Comparison of ENCODE assay signal across 13 mouse cellular contexts in genomic region chr2:10009671-10010254, GRCm38 (mm10). TPM values are rescaled to one million over a fixed set of nuclear protein-coding genes. Genes with fewer than 3 reads are reported as not detected.
A peak's percentile ranks its signal among the peaks of the same experiment; 100 is the strongest.
DNase-seq lines count a peak whose midpoint lies in the region; ATAC-seq and TF ChIP-seq lines count a peak whose summit lies in the region.
"Had no signal": no experiment of that assay in that cellular context is flagged by ENCODE, and none has a peak within 500 bp of the region (broad histone marks: within the 10 kb centered on the region; RNA-seq: fewer than 3 reads in every experiment).

No protein-coding gene starts in this region.

- no peaks in the 10 kb centered on the region for H3K27me3 ChIP-seq in forebrain, embryonic 16.5 days (replicated peaks; ENCODE audit: control insufficient read depth, insufficient read depth, low read length)
- H3K27me3 ChIP-seq in forebrain, embryonic 11.5 days (ENCODE audit: control insufficient read depth, insufficient read depth, low read length): no peaks in the 10 kb centered on the region
- H3K27me3 ChIP-seq in liver, postnatal 0 days (ENCODE audit: insufficient read depth, low read length): no peaks in the 10 kb centered on the region
- no peaks in the 10 kb centered on the region for H3K27me3 ChIP-seq in liver, embryonic 12.5 days (replicated peaks)
- H3K27me3 ChIP-seq: CH12.LX; heart, embryonic 13.5 days; megakaryocyte, embryonic 14.5 days; neural tube, embryonic 13.5 days had no signal

- no peaks in the 10 kb centered on the region for H3K9me3 ChIP-seq in forebrain, embryonic 16.5 days (ENCODE audit: control insufficient read depth, low read length)
- no peaks in the 10 kb centered on the region for H3K9me3 ChIP-seq in forebrain, embryonic 11.5 days (ENCODE audit: control insufficient read depth, low read length)
- H3K9me3 ChIP-seq in liver, postnatal 0 days (ENCODE audit: low read length): no peaks in the 10 kb centered on the region
- no peaks in the 10 kb centered on the region for H3K9me3 ChIP-seq in liver, embryonic 12.5 days (replicated peaks)
- H3K9me3 ChIP-seq: heart, embryonic 13.5 days; limb, embryonic 10.5 days; megakaryocyte, embryonic 14.5 days; neural tube, embryonic 13.5 days had no signal

- no peaks in the 10 kb centered on the region for H3K36me3 ChIP-seq in forebrain, embryonic 16.5 days (ENCODE audit: control insufficient read depth, insufficient read depth)
- H3K36me3 ChIP-seq in forebrain, embryonic 11.5 days (ENCODE audit: control insufficient read depth, insufficient read depth, low read length): no peaks in the 10 kb centered on the region
- H3K36me3 ChIP-seq in liver, postnatal 0 days (replicated peaks; ENCODE audit: insufficient read depth, low read length): no peaks in the 10 kb centered on the region
- H3K36me3 ChIP-seq in liver, embryonic 12.5 days: no peaks in the 10 kb centered on the region
- H3K36me3 ChIP-seq: heart, embryonic 13.5 days; limb, embryonic 10.5 days; neural tube, embryonic 13.5 days had no signal

- ATAC-seq in forebrain, embryonic 16.5 days: peak; percentile 52
- no peak for ATAC-seq in forebrain, embryonic 11.5 days (replicated peaks; ENCODE audit: low FRiP score)
- ATAC-seq in liver, postnatal 0 days: peak; percentile 73
- ATAC-seq in liver, embryonic 12.5 days: no peak
- ATAC-seq in megakaryocyte progenitor cell, adult 5-6 weeks (replicated peaks; ENCODE audit: poor library complexity): peak; percentile 11; the same call in 1 of the 2 replicates

- WGBS in forebrain, embryonic 16.5 days: 78% methylated on average over 13 of the region's 13 CpGs
- WGBS in forebrain, embryonic 11.5 days: 85% methylated on average over 13 of the region's 13 CpGs
- 75% methylated on average over 13 of the region's 13 CpGs for WGBS in liver, postnatal 0 days (ENCODE audit: insufficient replicate concordance)
- WGBS in liver, embryonic 12.5 days (ENCODE audit: insufficient replicate concordance): 77% methylated on average over 13 of the region's 13 CpGs

- no peak for TF ChIP-seq CTCF in liver, postnatal 0 days (IDR thresholded peaks at IDR 0.05; ENCODE audit: low read depth)

- no peak for TF ChIP-seq EP300 in liver, postnatal 0 days (IDR thresholded peaks at IDR 0.05; ENCODE audit: low read depth)

- H3K27ac ChIP-seq in forebrain, embryonic 16.5 days (ENCODE audit: low read length): no peak overlapping the region
- no peak overlapping the region for H3K27ac ChIP-seq in forebrain, embryonic 11.5 days (ENCODE audit: low read depth, low read length)
- H3K27ac ChIP-seq in liver, postnatal 0 days (ENCODE audit: low read depth): no peak overlapping the region
- no peak overlapping the region for H3K27ac ChIP-seq in liver, embryonic 12.5 days
- H3K27ac ChIP-seq: heart, embryonic 13.5 days; limb, embryonic 10.5 days; neural tube, embryonic 13.5 days had no signal

- no peak overlapping the region for H3K4me3 ChIP-seq in forebrain, embryonic 16.5 days (replicated peaks; ENCODE audit: low read length)
- no peak overlapping the region for H3K4me3 ChIP-seq in forebrain, embryonic 11.5 days (ENCODE audit: low read depth, low read length)
- no peak overlapping the region for H3K4me3 ChIP-seq in liver, postnatal 0 days (ENCODE audit: low read depth, low read length)
- no peak overlapping the region for H3K4me3 ChIP-seq in liver, embryonic 12.5 days
- H3K4me3 ChIP-seq: heart, embryonic 13.5 days; limb, embryonic 10.5 days; megakaryocyte, embryonic 14.5 days; neural tube, embryonic 13.5 days had no signal

- intact Hi-C loops in left cerebral cortex, postnatal 10 days (cut with DNase I): loop anchor here (5.0 to 10.0 kb wide), 4 partner anchors 117 to 1332 kb away; partner anchors contain the start of gene Gata3

- no peak for DNase-seq in forebrain, embryonic 11.5 days (ENCODE audit: low spot score)
- no peak for DNase-seq in liver, postnatal 0 days
- DNase-seq in adrenal gland, adult 8-10 months: peak; percentile 11
- no peak for DNase-seq in left cerebral cortex, postnatal 10 days (ENCODE audit: extremely low spot score in 1 of 2, low spot score in 2 of 2)
- DNase-seq: right cerebral cortex, postnatal 4 days had no signal

- 0 out of 2 replicates have a peak, but pooled peaks cover 2% of the 10 kb centered on the region for H3K4me1 ChIP-seq in forebrain, embryonic 16.5 days (replicated peaks; ENCODE audit: control insufficient read depth, insufficient read depth, low read length)
- H3K4me1 ChIP-seq in forebrain, embryonic 11.5 days (replicated peaks; ENCODE audit: control insufficient read depth, insufficient read depth, low read length): no peaks in the 10 kb centered on the region
- no peaks in the 10 kb centered on the region for H3K4me1 ChIP-seq in liver, postnatal 0 days (ENCODE audit: insufficient read depth)
- peaks cover 37% of the 10 kb centered on the region for H3K4me1 ChIP-seq in liver, embryonic 12.5 days

- H3K9ac ChIP-seq in forebrain, embryonic 16.5 days (replicated peaks; ENCODE audit: low read depth, low read length): no peak overlapping the region
- H3K9ac ChIP-seq in forebrain, embryonic 11.5 days (ENCODE audit: low read length): no peak overlapping the region
- no peak overlapping the region for H3K9ac ChIP-seq in liver, postnatal 0 days (replicated peaks)
- H3K9ac ChIP-seq in liver, embryonic 12.5 days: no peak overlapping the region
- H3K9ac ChIP-seq: heart, embryonic 13.5 days; neural tube, embryonic 13.5 days had no signal

- H3K4me2 ChIP-seq in forebrain, embryonic 16.5 days (ENCODE audit: low read length): no peak overlapping the region
- no peak overlapping the region for H3K4me2 ChIP-seq in forebrain, embryonic 11.5 days (ENCODE audit: low read depth, low read length, severe bottlenecking)
- no peak overlapping the region for H3K4me2 ChIP-seq in liver, postnatal 0 days (ENCODE audit: low read depth, low read length)
- no peak overlapping the region for H3K4me2 ChIP-seq in liver, embryonic 12.5 days
- H3K4me2 ChIP-seq: heart, embryonic 13.5 days; neural tube, embryonic 13.5 days had no signal

RNA-seq across cellular contexts. Expression of gene Taf3, which starts 38.6 kb away (rescaled TPM):
- 14.3 and 14.5 TPM in 2 replicates for polyA plus RNA-seq in forebrain, embryonic 16.5 days (2015; fragmentation: Nextera tagmentation; extraction: Ambion mirVana)
- 18.8 and 19.4 TPM in 2 replicates for polyA plus RNA-seq in forebrain, embryonic 11.5 days (2014; fragmentation: Nextera tagmentation; extraction: Ambion mirVana)
- polyA plus RNA-seq in liver, postnatal 0 days (2015; fragmentation: Nextera tagmentation; extraction: Ambion mirVana): 3.9 and 5.7 TPM in 2 replicates
- 10.0 and 10.4 TPM in 2 replicates for polyA plus RNA-seq in liver, embryonic 12.5 days (2016; fragmentation: Nextera tagmentation; extraction: Ambion mirVana)
- 10 to 100 TPM; 11.8 to 12.7 (median 12.4) TPM for total RNA-seq in adrenal gland, adult 8-10 months (2022)
- 20.1 and 21.5 TPM in 2 replicates for total RNA-seq in megakaryocyte progenitor cell, adult 5-6 weeks (2015)
- 6.7 and 11.7 TPM in 2 replicates for total RNA-seq in megakaryocyte progenitor cell, adult 5-6 weeks (2017)
- total RNA-seq in left cerebral cortex, postnatal 10 days (2021): 10 to 100 TPM; 11.2 to 11.6 TPM

Comparison
In these comparisons a context has a peak if more than half of its experiments do, and no peak if none do; other contexts are left out.
1. ATAC-seq: peak in forebrain, embryonic 16.5 days (single experiment), liver, postnatal 0 days (single experiment) and megakaryocyte progenitor cell, adult 5-6 weeks (single experiment); none in forebrain, embryonic 11.5 days (single experiment) and liver, embryonic 12.5 days (single experiment).